Mouse (Mus musculus): ENCODE measurements around the gene Glt1d1. TPM values are rescaled to one million over a fixed set of nuclear protein-coding genes. Genes with fewer than 3 reads are reported as not detected.

The Glt1d1 gene
- polyA plus RNA-seq, 1 experiment, result not detected

- no peak for TF ChIP-seq GATA1 (IDR thresholded peaks at IDR 0.05; ENCODE audit: low read length)
Measured at GRCm38 (mm10) chr5:127705976-127706375, 73.9 kb downstream of the Glt1d1 start.

GRCm38 (mm10) chr5:127708143-127708542 lies 76.1 kb downstream of the Glt1d1 start:
- no peak for TF ChIP-seq GATA1 (IDR thresholded peaks at IDR 0.05; ENCODE audit: low read length)

- no peak for TF ChIP-seq GATA1 (IDR thresholded peaks at IDR 0.05; ENCODE audit: low read length)
Measured at GRCm38 (mm10) chr5:127714783-127715704, 83.0 kb downstream of the Glt1d1 start.

GRCm38 (mm10) chr5:127720591-127721379 lies 88.7 kb downstream of the Glt1d1 start:
- no peak for TF ChIP-seq GATA1 (IDR thresholded peaks at IDR 0.05; ENCODE audit: low read length)

GRCm38 (mm10) chr5:127730351-127730750 lies 98.3 kb downstream of the Glt1d1 start:
- no peak for TF ChIP-seq GATA1 (IDR thresholded peaks at IDR 0.05; ENCODE audit: low read length)

- TF ChIP-seq GATA1 (IDR thresholded peaks at IDR 0.05; ENCODE audit: low read length), result no peak
Measured at GRCm38 (mm10) chr5:127741331-127741730, 109.3 kb downstream of the Glt1d1 start.

- TF ChIP-seq GATA1 (IDR thresholded peaks at IDR 0.05; ENCODE audit: low read length), result no peak
Measured at GRCm38 (mm10) chr5:127751262-127751975, 119.4 kb downstream of the Glt1d1 start.

GRCm38 (mm10) chr5:127755594-127755993 lies 123.5 kb downstream of the Glt1d1 start:
- TF ChIP-seq GATA1 (IDR thresholded peaks at IDR 0.05; ENCODE audit: low read length), result no peak

GRCm38 (mm10) chr5:127756011-127756410 lies 123.9 kb downstream of the Glt1d1 start:
- TF ChIP-seq GATA1 (IDR thresholded peaks at IDR 0.05; ENCODE audit: low read length), result no peak

GRCm38 (mm10) chr5:127756671-127757423 lies 124.8 kb downstream of the Glt1d1 start:
- TF ChIP-seq GATA1 (IDR thresholded peaks at IDR 0.05; ENCODE audit: low read length), result no peak

- TF ChIP-seq GATA1 (IDR thresholded peaks at IDR 0.05; ENCODE audit: low read length), result no peak
Measured at GRCm38 (mm10) chr5:127758576-127758975, 126.5 kb downstream of the Glt1d1 start.

Other genes with a start within 250 kb of the Glt1d1 start
- gene Slc15a4, start 635 bp downstream of the Glt1d1 start, polyA plus RNA-seq (2012), result 10.5 and 13.2 TPM in 2 replicates